Mouse (Mus musculus): ENCODE data around the gene Mgat5. TPM values are rescaled to one million over a fixed set of nuclear protein-coding genes. Genes with fewer than 3 reads are reported as not detected.

The Mgat5 gene
- total and polyA plus RNA-seq, 2 experiments: 1.9 to 3.8 TPM

GRCm38 (mm10) chr1:127465292-127465691, 260.5 kb downstream of the Mgat5 start:
- Histone ChIP-seq H3K4me1 (ENCODE audit: control insufficient read depth, insufficient read depth, low read length) (no peaks in the 10 kb centered on the region), H3K36me3 (ENCODE audit: control insufficient read depth, insufficient read depth, low read length) (no peaks in the 10 kb centered on the region), H3K4me3 (ENCODE audit: insufficient read depth, low read depth, low read length) (no peak overlapping the region), H3K79me2 (ENCODE audit: control insufficient read depth, insufficient read depth, low read length) (no peaks in the 10 kb centered on the region), H3K27ac (replicated peaks; ENCODE audit: insufficient read depth, low read depth, low read length) (no peak overlapping the region), H3K27me3 (ENCODE audit: control insufficient read depth, insufficient read depth, low read length) (no peaks in the 10 kb centered on the region), H3K9ac (ENCODE audit: low read depth, low read length) (no peak overlapping the region)
- WGBS: 70% methylated on average over 6 of the region's 6 CpGs
- no peak for DNase-seq (ENCODE audit: extremely low read depth, low read depth, low spot score)
- TF ChIP-seq POLR2A (IDR thresholded peaks at IDR 0.05; ENCODE audit: extremely low read depth, insufficient read depth, low read length) (no peak), CTCF (IDR thresholded peaks at IDR 0.05; ENCODE audit: low read depth, low read length) (no peak)

GRCm38 (mm10) chr1:127467238-127467637, 262.4 kb downstream of the Mgat5 start:
- Histone ChIP-seq H3K27ac (replicated peaks; ENCODE audit: insufficient read depth, low read depth, low read length) (no peak overlapping the region), H3K4me3 (ENCODE audit: insufficient read depth, low read depth, low read length) (no peak overlapping the region), H3K79me2 (ENCODE audit: control insufficient read depth, insufficient read depth, low read length) (no peaks in the 10 kb centered on the region), H3K36me3 (ENCODE audit: control insufficient read depth, insufficient read depth, low read length) (no peaks in the 10 kb centered on the region; the same call in 1 of the 2 replicates), H3K4me1 (ENCODE audit: control insufficient read depth, insufficient read depth, low read length) (no peaks in the 10 kb centered on the region), H3K9ac (ENCODE audit: low read depth, low read length) (no peak overlapping the region), H3K27me3 (ENCODE audit: control insufficient read depth, insufficient read depth, low read length) (no peaks in the 10 kb centered on the region)
- TF ChIP-seq POLR2A (IDR thresholded peaks at IDR 0.05; ENCODE audit: extremely low read depth, insufficient read depth, low read length): no peak
- TF ChIP-seq CTCF (IDR thresholded peaks at IDR 0.05; ENCODE audit: low read depth, low read length): no peak
- WGBS: 99% methylated on average over 5 of the region's 5 CpGs
- no peak for DNase-seq (ENCODE audit: extremely low read depth, low read depth, low spot score)

GRCm38 (mm10) chr1:127470175-127470574, 265.4 kb downstream of the Mgat5 start:
- no peak for TF ChIP-seq POLR2A (IDR thresholded peaks at IDR 0.05; ENCODE audit: extremely low read depth, insufficient read depth, low read length)
- no peak for TF ChIP-seq CTCF (IDR thresholded peaks at IDR 0.05; ENCODE audit: low read depth, low read length)
- H3K79me2 ChIP-seq (ENCODE audit: control insufficient read depth, insufficient read depth, low read length): no peaks in the 10 kb centered on the region
- no peak overlapping the region for H3K4me3 ChIP-seq (ENCODE audit: insufficient read depth, low read depth, low read length)
- no peaks in the 10 kb centered on the region for H3K27me3 ChIP-seq (ENCODE audit: control insufficient read depth, insufficient read depth, low read length)
- H3K36me3 ChIP-seq (ENCODE audit: control insufficient read depth, insufficient read depth, low read length): no peaks in the 10 kb centered on the region; the same call in 1 of the 2 replicates
- H3K27ac ChIP-seq (replicated peaks; ENCODE audit: insufficient read depth, low read depth, low read length): no peak overlapping the region
- 77% methylated on average over 4 of the region's 4 CpGs for WGBS
- no peak for DNase-seq (ENCODE audit: extremely low read depth, low read depth, low spot score)
- H3K4me1 ChIP-seq (ENCODE audit: control insufficient read depth, insufficient read depth, low read length): no peaks in the 10 kb centered on the region
- H3K9ac ChIP-seq (ENCODE audit: low read depth, low read length): no peak overlapping the region

GRCm38 (mm10) chr1:127475756-127476155, 270.9 kb downstream of the Mgat5 start:
- H3K27me3 ChIP-seq (ENCODE audit: control insufficient read depth, insufficient read depth, low read length): no peaks in the 10 kb centered on the region
- 99% methylated on average over 5 of the region's 5 CpGs for WGBS
- H3K27ac ChIP-seq (replicated peaks; ENCODE audit: insufficient read depth, low read depth, low read length): no peak overlapping the region
- no peaks in the 10 kb centered on the region for H3K79me2 ChIP-seq (ENCODE audit: control insufficient read depth, insufficient read depth, low read length)
- H3K9ac ChIP-seq (ENCODE audit: low read depth, low read length): no peak overlapping the region
- no peaks in the 10 kb centered on the region for H3K4me1 ChIP-seq (ENCODE audit: control insufficient read depth, insufficient read depth, low read length)
- H3K4me3 ChIP-seq (ENCODE audit: insufficient read depth, low read depth, low read length): no peak overlapping the region
- no peak for DNase-seq (ENCODE audit: extremely low read depth, low read depth, low spot score)
- no peaks in the 10 kb centered on the region; the same call in 1 of the 2 replicates for H3K36me3 ChIP-seq (ENCODE audit: control insufficient read depth, insufficient read depth, low read length)
- no peak for TF ChIP-seq POLR2A (IDR thresholded peaks at IDR 0.05; ENCODE audit: extremely low read depth, insufficient read depth, low read length)
- TF ChIP-seq CTCF (IDR thresholded peaks at IDR 0.05; ENCODE audit: low read depth, low read length): no peak

GRCm38 (mm10) chr1:127482911-127483310, 278.1 kb downstream of the Mgat5 start:
- Histone ChIP-seq H3K79me2 (ENCODE audit: control insufficient read depth, insufficient read depth, low read length) (no peaks in the 10 kb centered on the region), H3K4me1 (ENCODE audit: control insufficient read depth, insufficient read depth, low read length) (no peaks in the 10 kb centered on the region), H3K27me3 (ENCODE audit: control insufficient read depth, insufficient read depth, low read length) (no peaks in the 10 kb centered on the region), H3K4me3 (ENCODE audit: insufficient read depth, low read depth, low read length) (no peak overlapping the region), H3K9ac (ENCODE audit: low read depth, low read length) (no peak overlapping the region), H3K27ac (replicated peaks; ENCODE audit: insufficient read depth, low read depth, low read length) (no peak overlapping the region), H3K36me3 (ENCODE audit: control insufficient read depth, insufficient read depth, low read length) (no peaks in the 10 kb centered on the region; the same call in 1 of the 2 replicates)
- WGBS: 73% methylated on average over 10 of the region's 10 CpGs
- TF ChIP-seq CTCF (IDR thresholded peaks at IDR 0.05; ENCODE audit: low read depth, low read length) (no peak), POLR2A (IDR thresholded peaks at IDR 0.05; ENCODE audit: extremely low read depth, insufficient read depth, low read length) (no peak)
- DNase-seq (ENCODE audit: extremely low read depth, low read depth, low spot score): no peak

GRCm38 (mm10) chr1:127484188-127484587, 279.4 kb downstream of the Mgat5 start:
- no peak overlapping the region for H3K4me3 ChIP-seq (ENCODE audit: insufficient read depth, low read depth, low read length)
- 97% methylated on average over 8 of the region's 8 CpGs for WGBS
- no peak overlapping the region for H3K9ac ChIP-seq (ENCODE audit: low read depth, low read length)
- no peak overlapping the region for H3K27ac ChIP-seq (replicated peaks; ENCODE audit: insufficient read depth, low read depth, low read length)
- no peaks in the 10 kb centered on the region for H3K27me3 ChIP-seq (ENCODE audit: control insufficient read depth, insufficient read depth, low read length)
- no peaks in the 10 kb centered on the region for H3K79me2 ChIP-seq (ENCODE audit: control insufficient read depth, insufficient read depth, low read length)
- DNase-seq (ENCODE audit: extremely low read depth, low read depth, low spot score): no peak
- no peak for TF ChIP-seq POLR2A (IDR thresholded peaks at IDR 0.05; ENCODE audit: extremely low read depth, insufficient read depth, low read length)
- no peak for TF ChIP-seq CTCF (IDR thresholded peaks at IDR 0.05; ENCODE audit: low read depth, low read length)
- no peaks in the 10 kb centered on the region; the same call in 1 of the 2 replicates for H3K36me3 ChIP-seq (ENCODE audit: control insufficient read depth, insufficient read depth, low read length)
- H3K4me1 ChIP-seq (ENCODE audit: control insufficient read depth, insufficient read depth, low read length): no peaks in the 10 kb centered on the region

Data from liver, adult 2 months (tissue).